Mouse (Mus musculus) ES-CJ7 (cell line): ENCODE measurements around the gene Aqp9.

Experiments used
- DNase-seq: peaks from one replicate; pipeline ENCODE4 v3.0.0; 2011; ENCODE audit warnings: low read depth, low spot score

The Aqp9 gene

DNA sequence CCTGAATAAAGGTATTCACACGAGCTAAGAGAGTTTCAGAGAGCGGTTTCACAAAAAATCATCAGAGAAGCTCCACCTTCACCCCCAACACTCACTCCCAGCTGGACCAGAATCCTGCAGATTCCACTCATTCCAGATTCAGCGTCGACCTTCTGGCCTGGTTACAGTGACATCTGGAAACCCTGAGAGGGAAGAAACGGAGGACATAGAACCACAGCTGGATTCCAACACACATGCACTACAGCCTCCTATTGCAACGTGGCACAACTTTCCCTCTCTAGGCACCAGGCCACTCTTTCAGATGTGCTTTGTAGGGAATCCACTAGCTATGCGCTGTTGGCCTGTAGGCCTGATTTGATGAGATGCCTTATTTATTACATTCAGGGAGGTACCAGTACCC is 102.0 kb downstream of the Aqp9 start:
- no peak for DNase-seq

DNA sequence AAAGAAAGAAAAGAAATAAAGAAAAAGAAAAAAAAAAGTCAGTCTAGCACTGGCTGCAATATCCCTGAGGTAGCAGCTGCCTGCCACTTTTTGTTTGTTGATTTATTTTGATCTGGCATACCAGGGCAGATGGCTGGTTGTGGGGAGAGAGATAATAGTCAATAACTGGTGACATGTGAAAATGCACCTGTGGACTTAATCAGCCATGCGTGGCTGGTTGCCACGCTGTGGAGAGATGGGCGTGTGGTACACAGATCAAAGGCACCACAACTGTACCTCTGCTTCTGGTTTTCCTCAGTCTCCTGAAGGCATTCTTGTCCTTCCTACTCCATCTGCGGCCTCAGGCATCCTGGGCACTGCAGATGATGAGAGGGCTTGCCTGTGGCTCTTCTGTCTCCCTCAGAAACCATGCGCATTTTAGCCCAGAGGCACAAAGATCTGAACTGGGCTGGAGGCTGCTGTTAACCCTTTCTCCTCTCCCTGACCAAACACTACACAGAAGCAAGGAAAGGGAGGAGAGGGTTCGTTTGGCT is 103.1 kb downstream of the Aqp9 start:
- no peak for DNase-seq

GRCm38 (mm10) chr9:71064291-71064840 is 104.1 kb downstream of the Aqp9 start:
- DNase-seq = no peak

- no peak for DNase-seq
Measured at GRCm38 (mm10) chr9:71063551-71063950, 104.9 kb downstream of the Aqp9 start.

- no peak for DNase-seq
Measured at GRCm38 (mm10) chr9:71062976-71063375, 105.5 kb downstream of the Aqp9 start.

- no peak for DNase-seq
Measured at GRCm38 (mm10) chr9:71062301-71062700, 106.2 kb downstream of the Aqp9 start.
